Mouse (Mus musculus) liver, embryonic 13.5 days (tissue): ENCODE data around the gene Prkcb. TPM values are rescaled to one million over a fixed set of nuclear protein-coding genes. Genes with fewer than 3 reads are reported as not detected.

Experiments used
- ATAC-seq: fragments of 200-750 bp; cut with Nextera tagmentation; 2 replicates; pipeline ENCODE4 v1.8.0; 2017; ENCODE audit warnings: low read depth, mild to moderate bottlenecking, moderate number of reproducible peaks, moderate library complexity
- DNase-seq: peaks from one replicate; pipeline ENCODE4 v3.0.0; 2022
- H3K27ac ChIP-seq: fragments of 300-500 bp; sonication (generic); 2 replicates; pipeline ENCODE4 v1.5.1; 2015; ENCODE audit warnings: moderate library complexity, mild to moderate bottlenecking, inconsistent platforms
- H3K27me3 ChIP-seq: fragments of 300-500 bp; sonication (generic); 2 replicates; pipeline ENCODE4 v1.6.1; 2015; ENCODE audit warnings: mild to moderate bottlenecking, inconsistent platforms
- H3K36me3 ChIP-seq: fragments of 300-500 bp; sonication (generic); 2 replicates; pipeline ENCODE4 v1.6.1; 2015; ENCODE audit warnings: mild to moderate bottlenecking, inconsistent platforms
- H3K4me1 ChIP-seq: fragments of 300-500 bp; sonication (generic); replicated peaks from 2 replicates; pipeline ENCODE4 v1.6.1; 2015; ENCODE audit warnings: inconsistent platforms
- H3K4me2 ChIP-seq: fragments of 300-500 bp; sonication (generic); 2 replicates; pipeline ENCODE4 v1.6.1; 2015; ENCODE audit warnings: inconsistent platforms, mild to moderate bottlenecking, moderate library complexity
- H3K4me3 ChIP-seq: fragments of 300-500 bp; sonication (generic); replicated peaks from 2 replicates; pipeline ENCODE4 v1.5.1; 2015; ENCODE audit warnings: mild to moderate bottlenecking, inconsistent platforms
- H3K9ac ChIP-seq: fragments of 300-500 bp; sonication (generic); 2 replicates; pipeline ENCODE4 v1.6.1; 2015; ENCODE audit warnings: mild to moderate bottlenecking, inconsistent platforms
- H3K9me3 ChIP-seq: fragments of 300-500 bp; sonication (generic); replicated peaks from 2 replicates; pipeline ENCODE4 v1.6.1; 2016; ENCODE audit warnings: inconsistent platforms
- WGBS: fragments of 180-500 bp; shearing (Covaris S2); methylation state at CpG from one replicate; pipeline ENCODE4 v1.1.7; 2015; ENCODE audit not compliant: insufficient replicate concordance; 5-methylcytosine and 5-hydroxymethylcytosine counted together
- polyA plus RNA-seq: library from polyadenylated mRNA; unstranded; fragments of >200 nt; fragmentation: Nextera tagmentation; extraction: Ambion mirVana; gene quantifications from 2 replicates; pipeline ENCODE4 v1.2.1, GENCODE M21; 2015

Prkcb gene
- polyA plus RNA-seq, 1 experiment from 2014 or later: 2.3 TPM

GRCm38 (mm10) chr7:122628050-122628449 lies 339.5 kb downstream of the Prkcb start:
- no peak overlapping the region for H3K4me3 ChIP-seq

DNA sequence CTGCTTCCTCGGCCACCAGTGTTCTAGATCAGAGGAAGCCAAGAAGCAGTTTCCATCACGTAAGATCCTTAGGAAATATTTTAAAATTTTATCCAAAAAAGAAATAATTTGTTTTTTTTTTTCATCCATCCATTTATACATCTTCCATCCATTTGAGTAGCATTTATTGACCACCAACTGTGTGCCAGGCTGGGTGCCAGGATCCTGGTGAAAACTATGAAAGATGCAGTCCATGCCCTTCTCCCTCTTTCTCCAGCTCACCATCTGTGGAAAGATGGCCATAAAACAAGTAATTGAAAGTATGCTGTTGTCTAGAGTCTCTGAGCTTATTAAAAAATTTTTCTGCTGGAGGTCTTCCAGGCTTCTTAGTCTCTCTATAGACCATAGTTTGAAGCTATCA lies 341.8 kb downstream of the Prkcb start:
- no peaks in the 10 kb centered on the region for H3K9me3 ChIP-seq
- no peak overlapping the region for H3K4me3 ChIP-seq
- no peaks in the 10 kb centered on the region for H3K4me1 ChIP-seq
- no peak overlapping the region for H3K27ac ChIP-seq
- ATAC-seq (no peak), DNase-seq (no peak)
- H3K27me3 ChIP-seq: no peaks in the 10 kb centered on the region
- no peak overlapping the region for H3K4me2 ChIP-seq
- H3K36me3 ChIP-seq: no peaks in the 10 kb centered on the region
- no peak overlapping the region for H3K9ac ChIP-seq
- WGBS: 65% methylated on average over 2 of the region's 2 CpGs

More at GRCm38 (mm10) chr7:122628050-122628449, 339.5 kb downstream of the Prkcb start:
- 67% methylated on average over 5 of the region's 5 CpGs for WGBS
- no peaks in the 10 kb centered on the region for H3K27me3 ChIP-seq
- H3K9me3 ChIP-seq: peaks cover 5% of the 10 kb centered on the region; the same call in 1 of the 2 replicates
- no peaks in the 10 kb centered on the region for H3K4me1 ChIP-seq
- no peak overlapping the region for H3K9ac ChIP-seq
- no peaks in the 10 kb centered on the region for H3K36me3 ChIP-seq
- H3K27ac ChIP-seq: no peak overlapping the region
- H3K4me2 ChIP-seq: no peak overlapping the region
- ATAC-seq: no peak
- no peak for DNase-seq

DNA sequence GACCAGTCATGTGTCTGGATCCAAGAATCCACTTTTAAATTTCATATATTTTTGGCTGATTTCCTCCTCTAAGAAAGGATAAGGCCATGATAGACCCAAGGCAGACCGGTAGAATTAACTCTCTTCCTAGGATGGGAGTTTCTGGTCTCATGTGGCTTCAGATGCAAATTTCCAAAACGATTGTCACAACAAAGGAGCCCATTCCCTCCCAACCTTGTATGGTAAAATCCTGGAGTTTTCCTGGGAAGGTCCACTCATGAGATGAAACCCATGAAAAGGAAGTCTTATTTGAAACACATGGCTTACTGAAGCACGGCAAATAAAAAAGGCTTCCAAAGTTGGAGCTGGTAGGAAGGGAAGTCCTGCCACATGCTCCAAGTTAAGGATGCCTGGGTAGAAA lies 342.6 kb downstream of the Prkcb start:
- H3K4me3 ChIP-seq: no peak overlapping the region
- H3K36me3 ChIP-seq: no peaks in the 10 kb centered on the region
- no peak overlapping the region for H3K27ac ChIP-seq
- H3K4me1 ChIP-seq: no peaks in the 10 kb centered on the region
- WGBS: 39% methylated on average over 3 of the region's 3 CpGs
- no peaks in the 10 kb centered on the region for H3K9me3 ChIP-seq
- no peak overlapping the region for H3K4me2 ChIP-seq
- H3K9ac ChIP-seq: no peak overlapping the region
- DNase-seq: no peak
- no peaks in the 10 kb centered on the region for H3K27me3 ChIP-seq
- no peak for ATAC-seq

DNA sequence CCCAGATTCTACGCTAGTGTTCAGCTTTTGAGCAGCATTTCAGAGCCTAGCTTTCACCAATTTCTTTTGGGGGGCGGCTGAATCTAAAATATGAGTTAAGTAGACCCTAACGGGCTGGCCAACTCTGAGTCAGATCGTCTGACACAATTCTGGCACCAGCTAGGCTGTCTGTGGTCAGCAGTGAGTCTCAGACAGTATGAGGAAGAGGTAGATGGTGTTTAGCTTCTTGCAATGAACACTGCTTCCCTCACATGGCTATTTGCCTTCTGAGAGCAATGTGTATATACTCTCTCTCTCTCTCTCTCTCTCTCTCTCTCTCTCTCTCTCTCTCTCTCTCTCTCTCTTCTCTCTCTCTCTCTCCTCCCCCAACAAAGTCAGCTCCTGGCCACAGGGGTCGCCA lies 344.4 kb downstream of the Prkcb start:
- Histone ChIP-seq H3K9ac (no peak overlapping the region), H3K9me3 (no peaks in the 10 kb centered on the region), H3K4me2 (no peak overlapping the region), H3K27ac (no peak overlapping the region), H3K27me3 (no peaks in the 10 kb centered on the region), H3K4me3 (no peak overlapping the region), H3K36me3 (no peaks in the 10 kb centered on the region), H3K4me1 (no peaks in the 10 kb centered on the region)
- ATAC-seq (no peak), DNase-seq (no peak)
- 41% methylated on average over 5 of the region's 5 CpGs for WGBS

GRCm38 (mm10) chr7:122633463-122633862 lies 344.9 kb downstream of the Prkcb start:
- DNase-seq (no peak), ATAC-seq (no peak)
- no peaks in the 10 kb centered on the region for H3K36me3 ChIP-seq
- no peak overlapping the region for H3K9ac ChIP-seq
- no peaks in the 10 kb centered on the region for H3K9me3 ChIP-seq
- H3K4me1 ChIP-seq: no peaks in the 10 kb centered on the region
- no peak overlapping the region for H3K27ac ChIP-seq
- H3K27me3 ChIP-seq: no peaks in the 10 kb centered on the region
- no peak overlapping the region for H3K4me3 ChIP-seq
- no peak overlapping the region for H3K4me2 ChIP-seq
- 64% methylated on average over 5 of the region's 5 CpGs for WGBS

DNA sequence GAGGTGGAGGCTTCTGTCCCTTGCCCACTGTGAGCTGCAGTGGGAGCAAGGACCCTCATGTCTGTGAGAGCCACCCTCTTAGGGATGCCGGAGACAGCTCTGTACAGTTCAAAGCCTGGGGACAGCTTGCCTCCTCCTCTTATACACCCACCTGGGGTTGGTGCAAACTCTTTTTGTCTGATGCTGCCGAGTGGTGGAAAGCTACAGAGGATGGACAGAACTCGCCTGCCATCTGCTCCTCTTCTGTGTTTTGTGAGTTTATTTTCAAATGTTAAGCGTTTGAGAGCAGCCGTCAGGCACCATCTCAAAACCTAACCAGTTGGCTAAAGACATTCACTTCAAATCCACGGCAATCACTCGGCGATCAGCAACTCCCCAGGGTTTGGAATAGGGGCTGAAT lies 355.1 kb downstream of the Prkcb start:
- DNase-seq (no peak), ATAC-seq (no peak)
- WGBS: 76% methylated on average over 8 of the region's 8 CpGs

GRCm38 (mm10) chr7:122649306-122649705 lies 360.8 kb downstream of the Prkcb start:
- no peaks in the 10 kb centered on the region for H3K36me3 ChIP-seq
- H3K4me1 ChIP-seq: no peaks in the 10 kb centered on the region
- no peak for DNase-seq
- no peaks in the 10 kb centered on the region for H3K9me3 ChIP-seq
- H3K9ac ChIP-seq: no peak overlapping the region
- no peak for ATAC-seq
- H3K4me3 ChIP-seq: no peak overlapping the region
- no peaks in the 10 kb centered on the region for H3K27me3 ChIP-seq
- 68% methylated on average over 10 of the region's 10 CpGs for WGBS
- H3K4me2 ChIP-seq: no peak overlapping the region
- H3K27ac ChIP-seq: no peak overlapping the region

More for the DNA sequence above, 355.1 kb downstream of the Prkcb start:
- Histone ChIP-seq H3K9me3 (no peaks in the 10 kb centered on the region), H3K27ac (no peak overlapping the region), H3K27me3 (no peaks in the 10 kb centered on the region), H3K9ac (no peak overlapping the region), H3K4me3 (no peak overlapping the region), H3K36me3 (no peaks in the 10 kb centered on the region), H3K4me1 (no peaks in the 10 kb centered on the region), H3K4me2 (no peak overlapping the region)

DNA sequence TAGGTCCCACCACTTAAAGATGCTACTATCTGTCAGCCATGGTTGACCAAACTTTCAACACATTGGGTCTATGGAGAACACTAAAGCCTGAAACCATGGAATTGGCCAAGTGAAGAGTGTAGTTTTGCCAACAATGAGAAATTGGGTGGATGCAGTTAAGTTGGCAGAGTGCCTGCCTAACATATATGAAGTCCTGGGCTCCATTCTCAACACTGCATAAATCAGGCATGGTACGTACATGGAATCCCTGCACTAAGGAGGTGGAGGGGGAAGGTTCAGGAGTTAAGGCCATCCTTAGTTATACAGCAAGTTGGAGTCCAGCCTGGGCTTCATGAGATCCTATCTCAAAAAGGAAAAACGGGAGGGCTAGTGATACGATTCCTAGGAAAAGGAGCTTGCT lies 364.0 kb downstream of the Prkcb start:
- Histone ChIP-seq H3K4me2 (no peak overlapping the region), H3K36me3 (no peaks in the 10 kb centered on the region), H3K27ac (no peak overlapping the region), H3K4me3 (no peak overlapping the region), H3K4me1 (no peaks in the 10 kb centered on the region), H3K9me3 (no peaks in the 10 kb centered on the region), H3K27me3 (no peaks in the 10 kb centered on the region), H3K9ac (no peak overlapping the region)
- DNase-seq (no peak), ATAC-seq (no peak)
- 50% methylated on average over 3 of the region's 3 CpGs for WGBS

DNA sequence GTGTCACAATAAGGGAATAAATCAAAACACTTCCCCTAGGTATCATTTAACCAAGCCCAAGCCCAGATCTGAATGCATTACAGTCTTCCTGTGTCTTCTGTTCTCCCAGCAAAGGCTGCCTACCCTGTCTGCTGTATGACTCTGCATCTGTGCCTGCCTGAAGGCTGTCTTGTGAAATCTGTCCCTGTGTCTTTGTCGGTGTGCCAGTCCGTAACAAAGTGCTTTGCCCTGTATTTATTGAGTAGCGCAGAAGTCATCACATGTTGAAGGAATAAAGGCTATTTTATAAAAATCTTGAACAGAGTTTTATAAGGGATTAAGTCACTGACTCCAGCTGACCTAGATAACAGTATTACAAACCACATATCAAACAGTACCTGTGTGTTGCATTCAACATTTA lies 368.1 kb downstream of the Prkcb start:
- no peak overlapping the region for H3K4me2 ChIP-seq
- no peaks in the 10 kb centered on the region for H3K27me3 ChIP-seq
- ATAC-seq (no peak), DNase-seq (no peak)
- no peak overlapping the region for H3K4me3 ChIP-seq
- H3K27ac ChIP-seq: no peak overlapping the region
- WGBS: 74% methylated on average over 3 of the region's 3 CpGs
- no peak overlapping the region for H3K9ac ChIP-seq
- H3K4me1 ChIP-seq: no peaks in the 10 kb centered on the region
- no peaks in the 10 kb centered on the region for H3K36me3 ChIP-seq
- H3K9me3 ChIP-seq: no peaks in the 10 kb centered on the region

DNA sequence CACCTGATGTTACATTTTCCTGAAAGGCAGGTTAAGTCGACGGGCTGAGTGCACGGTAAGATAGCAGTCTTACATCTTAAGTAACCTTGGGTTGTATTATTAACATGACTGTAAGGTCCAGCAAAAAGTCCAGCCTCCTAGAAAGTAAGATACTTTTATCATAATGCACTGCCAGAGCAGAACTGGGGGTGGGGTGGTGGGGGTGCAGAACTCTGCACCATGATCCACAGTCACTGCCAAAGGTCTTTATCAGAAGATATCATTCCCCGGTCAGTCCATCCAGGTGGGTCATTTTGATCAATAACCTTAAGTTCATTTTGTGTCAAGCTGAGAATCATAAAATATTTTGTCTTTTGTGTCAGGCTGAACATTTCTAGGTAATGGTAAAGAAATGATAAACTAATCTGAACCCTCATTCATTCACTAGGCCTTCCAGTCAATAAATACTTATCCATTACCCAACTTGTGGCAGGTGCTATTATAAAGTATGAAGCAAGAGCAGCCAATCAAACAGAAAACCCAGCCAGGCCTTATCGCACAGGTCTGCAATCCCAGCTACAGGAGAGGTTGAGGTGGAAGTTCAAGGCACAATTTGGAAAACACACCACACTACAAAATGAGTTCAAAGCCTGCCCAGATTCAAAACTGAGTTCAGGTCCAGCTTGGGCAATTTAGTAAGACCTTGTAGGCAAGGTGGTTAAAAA lies 369.0 kb downstream of the Prkcb start:
- no peak overlapping the region for H3K9ac ChIP-seq
- H3K9me3 ChIP-seq: no peaks in the 10 kb centered on the region
- H3K4me3 ChIP-seq: no peak overlapping the region
- 73% methylated on average over 5 of the region's 5 CpGs for WGBS
- H3K27me3 ChIP-seq: no peaks in the 10 kb centered on the region
- no peak for ATAC-seq
- no peaks in the 10 kb centered on the region for H3K36me3 ChIP-seq
- H3K4me1 ChIP-seq: no peaks in the 10 kb centered on the region
- no peak overlapping the region for H3K4me2 ChIP-seq
- DNase-seq: no peak
- H3K27ac ChIP-seq: no peak overlapping the region

DNA sequence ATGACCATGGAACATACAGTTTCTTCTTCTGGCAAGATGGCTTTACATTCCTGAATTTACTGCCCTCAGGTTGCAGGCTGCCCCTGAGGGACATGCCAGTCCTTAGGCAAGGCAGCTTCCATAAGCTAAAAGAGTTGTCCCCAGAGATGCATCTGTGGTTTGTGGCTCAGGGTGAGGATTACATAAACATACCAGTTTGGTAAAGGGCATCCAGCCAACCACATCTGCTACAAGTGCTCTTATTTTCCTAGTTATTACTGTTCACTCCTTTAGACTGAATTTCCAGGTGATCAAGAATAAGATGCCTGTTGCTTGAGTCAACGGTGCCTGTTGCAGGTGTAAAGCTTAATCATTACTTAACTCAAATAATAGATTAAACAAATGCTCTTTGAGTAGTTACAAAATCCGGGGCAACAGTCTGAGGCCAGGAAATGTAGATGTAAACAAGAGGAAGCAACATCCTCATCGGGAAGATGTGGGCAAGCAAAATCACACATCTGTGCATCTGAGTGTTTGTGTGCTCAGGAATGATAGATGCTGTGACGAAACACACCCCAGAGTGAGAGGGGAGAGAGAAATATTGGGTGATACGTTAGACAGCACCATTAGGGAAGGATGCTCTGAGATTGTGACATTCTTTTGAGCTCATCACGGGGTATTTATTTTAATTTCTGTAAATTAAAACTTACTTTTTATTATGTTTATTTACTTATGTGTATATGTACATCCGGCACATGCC lies 376.9 kb downstream of the Prkcb start:
- no peak overlapping the region for H3K4me3 ChIP-seq
- 34% methylated on average over 7 of the region's 7 CpGs for WGBS
- no peaks in the 10 kb centered on the region for H3K4me1 ChIP-seq
- no peak for ATAC-seq
- no peak overlapping the region for H3K27ac ChIP-seq
- no peaks in the 10 kb centered on the region for H3K36me3 ChIP-seq
- DNase-seq: no peak
- no peak overlapping the region for H3K9ac ChIP-seq
- no peaks in the 10 kb centered on the region for H3K27me3 ChIP-seq
- no peak overlapping the region for H3K4me2 ChIP-seq
- no peaks in the 10 kb centered on the region for H3K9me3 ChIP-seq

- no peaks in the 10 kb centered on the region for H3K4me1 ChIP-seq
- H3K27me3 ChIP-seq: 0 out of 2 replicates have a peak, but pooled peaks cover 3% of the 10 kb centered on the region
- WGBS: 29% methylated on average over 5 of the region's 5 CpGs
- no peaks in the 10 kb centered on the region for H3K36me3 ChIP-seq
- no peak for ATAC-seq
- no peak overlapping the region for H3K4me2 ChIP-seq
- no peak overlapping the region for H3K27ac ChIP-seq
- no peak overlapping the region for H3K9ac ChIP-seq
- no peaks in the 10 kb centered on the region for H3K9me3 ChIP-seq
- DNase-seq: no peak
- no peak overlapping the region for H3K4me3 ChIP-seq
Measured at GRCm38 (mm10) chr7:122667903-122668302, 379.4 kb downstream of the Prkcb start.
